Mouse (Mus musculus): ENCODE results near the gene Snrpb2. TPM values are rescaled to one million over a fixed set of nuclear protein-coding genes. Genes with fewer than 3 reads are reported as not detected.

Gene Snrpb2
- 43.5 and 54.5 TPM in 2 replicates for polyA plus RNA-seq (2015; fragmentation: Nextera tagmentation; extraction: Ambion mirVana)

GRCm38 (mm10) chr2:143062812-143063792 is at the start of gene Snrpb2:
TSS of gene Snrpb2 (plus strand) at chr2:143063039.

GRCm38 (mm10) chr2:143078198-143078851 is 15.5 kb downstream of the Snrpb2 start, which contains the start of gene Otor:
TSS of gene Otor (plus strand) at chr2:143078473.

Other genes starting within 250 kb of the Snrpb2 start
- gene Kif16b, start 161.5 kb upstream of the Snrpb2 start, polyA plus RNA-seq (2015; fragmentation: Nextera tagmentation; extraction: Ambion mirVana): 4.6 and 5.3 TPM in 2 replicates
- gene Otor, start 15.4 kb downstream of the Snrpb2 start, polyA plus RNA-seq (2015; fragmentation: Nextera tagmentation; extraction: Ambion mirVana): not detected in 2 replicates

All from urinary bladder, postnatal 0 days (tissue).